7 mouse cellular contexts compared by ENCODE assay signal in genomic region chr10:118869591-118870001, GRCm38 (mm10). TPM values are rescaled to one million over a fixed set of nuclear protein-coding genes. Genes with fewer than 3 reads are reported as not detected.
DNase-seq lines count a peak whose midpoint lies in the region; ATAC-seq lines count a peak whose summit lies in the region.

No protein-coding gene starts in this region.

- peak; percentile 52 for DNase-seq in WW6 (ENCODE audit: low read depth, low spot score)
- DNase-seq in cerebellum, postnatal 25 days, result peak; percentile 56 to 70
- peak; percentile 61 for DNase-seq in gastrocnemius, postnatal 10 days
- DNase-seq in left cerebral cortex, postnatal 14 days (ENCODE audit: low spot score in 2 of 2), result peak; percentile 60 to 73
- peak; percentile 61 for DNase-seq in right cerebral cortex, postnatal 4 days

- intact Hi-C loops in left cerebral cortex, postnatal 14 days (cut with DNase I), result loop anchor here (2.0 to 10.0 kb wide), 5 partner anchors 85 to 277 kb away; no protein-coding TSS in a partner anchor

- peak; percentile 92 for ATAC-seq in inflammation-experienced regulatory T-cells, adult 6 months
- ATAC-seq in megakaryocyte-erythroid progenitor cell, adult 5-6 weeks (replicated peaks; ENCODE audit: low FRiP score, low TSS enrichment, poor library complexity, severe bottlenecking), result peak; percentile 85

RNA-seq across cellular contexts. Expression of gene Dyrk2, which starts 0.4 kb away (rescaled TPM):
- total RNA-seq in gastrocnemius, postnatal 10 days (2021), result 100 to 1,000 TPM in 1 of 2 experiments, 10 to 100 TPM in 1; 91.0 to 109 TPM
- 10 to 100 TPM in 2 of 3 experiments, 1 to 10 TPM in 1; 9.3 to 14.1 (median 12.9) TPM for polyA plus RNA-seq in inflammation-experienced regulatory T-cells, adult 6 months (2017; shearing (Covaris generic))
- 10 to 100 TPM; 71.5 to 73.7 TPM for total RNA-seq in left cerebral cortex, postnatal 14 days (2021)
- total RNA-seq in megakaryocyte-erythroid progenitor cell, adult 5-6 weeks (2014; fragmentation: Nextera tagmentation), result 11.1 and 16.6 TPM in 2 replicates
- total RNA-seq in megakaryocyte-erythroid progenitor cell, adult 5-6 weeks (2017), result 11.5 and 11.7 TPM in 2 replicates

Comparison
In these comparisons a context has a peak if more than half of its experiments do, and no peak if none do; other contexts are left out.
1. Peak in every context shown above with its lines: DNase-seq and ATAC-seq.
2. RNA of gene Dyrk2, which starts 0.4 kb away (total RNA-seq): 91.0 to 109 TPM in gastrocnemius, postnatal 10 days and 71.5 to 73.7 TPM in left cerebral cortex, postnatal 14 days; 11.1 to 16.6 TPM in megakaryocyte-erythroid progenitor cell, adult 5-6 weeks; every median in the first group is over 4 times any median in the second.